Mouse (Mus musculus) lung, embryonic 14.5 days (tissue): ENCODE results near the gene Tdg. TPM values are rescaled to one million over a fixed set of nuclear protein-coding genes. Genes with fewer than 3 reads are reported as not detected.
"Not testable (repeated sequence)": the region's sequence is repeated elsewhere in the genome, so short reads cannot be mapped to it uniquely, and the experiment has no call there.

Experiments
- ATAC-seq: fragments of 200-750 bp; cut with Nextera tagmentation; 2 replicates; pipeline ENCODE4 v1.8.0; 2017; ENCODE audit warnings: mild to moderate bottlenecking, moderate TSS enrichment, moderate library complexity; ENCODE audit not compliant: insufficient read depth
- DNase-seq: peaks from one replicate; pipeline ENCODE4 v3.0.0-alpha.2; 2015
- H3K27ac ChIP-seq: fragments of 300-500 bp; sonication (generic); 2 replicates; pipeline ENCODE4 v1.5.1; 2014; ENCODE audit warnings: low read depth, mild to moderate bottlenecking, moderate library complexity
- H3K27me3 ChIP-seq: fragments of 300-500 bp; sonication (generic); 2 replicates; pipeline ENCODE4 v1.6.1; 2014; ENCODE audit warnings: low read length, control low read depth; ENCODE audit not compliant: insufficient read depth
- H3K36me3 ChIP-seq: fragments of 300-500 bp; sonication (generic); 2 replicates; pipeline ENCODE4 v1.6.1; 2014; ENCODE audit warnings: control low read depth; ENCODE audit not compliant: insufficient read depth
- H3K4me1 ChIP-seq: fragments of 300-500 bp; sonication (generic); 2 replicates; pipeline ENCODE4 v1.6.1; 2014; ENCODE audit warnings: antibody characterized with exemption, control low read depth; ENCODE audit not compliant: insufficient read depth
- H3K4me2 ChIP-seq: fragments of 300-500 bp; sonication (generic); 2 replicates; pipeline ENCODE4 v1.6.1; 2014; ENCODE audit warnings: mild to moderate bottlenecking
- H3K4me3 ChIP-seq: fragments of 300-500 bp; sonication (generic); 2 replicates; pipeline ENCODE4 v1.5.1; 2014; ENCODE audit warnings: low read depth, low read length
- H3K9ac ChIP-seq: fragments of 300-500 bp; sonication (generic); 2 replicates; pipeline ENCODE4 v1.6.1; 2014
- H3K9me3 ChIP-seq: fragments of 300-500 bp; sonication (generic); 2 replicates; pipeline ENCODE4 v1.6.1; 2016; ENCODE audit warnings: low read depth, low read length, control low read depth
- CTCF ChIP-seq: IDR thresholded peaks from 2 replicates; pipeline ENCODE4 v1.5.1; 2016; ENCODE audit warnings: antibody characterized with exemption, low read depth
- whole genome bisulfite sequencing: fragments of 180-500 bp; shearing (Covaris S2); extraction: QIAGEN DNeasy Blood & Tissue Kit; methylation state at CpG from one replicate; pipeline ENCODE4 v1.1.7; 2014; 5-methylcytosine and 5-hydroxymethylcytosine counted together
- polyA plus RNA-seq: library from polyadenylated mRNA; unstranded; fragments of >200 nt; fragmentation: Nextera tagmentation; extraction: Ambion mirVana; gene quantifications from 2 replicates; pipeline ENCODE4 v1.2.1, GENCODE M21; 2014

The Tdg gene
- polyA plus RNA-seq: 174 and 176 TPM in 2 replicates

DNA sequence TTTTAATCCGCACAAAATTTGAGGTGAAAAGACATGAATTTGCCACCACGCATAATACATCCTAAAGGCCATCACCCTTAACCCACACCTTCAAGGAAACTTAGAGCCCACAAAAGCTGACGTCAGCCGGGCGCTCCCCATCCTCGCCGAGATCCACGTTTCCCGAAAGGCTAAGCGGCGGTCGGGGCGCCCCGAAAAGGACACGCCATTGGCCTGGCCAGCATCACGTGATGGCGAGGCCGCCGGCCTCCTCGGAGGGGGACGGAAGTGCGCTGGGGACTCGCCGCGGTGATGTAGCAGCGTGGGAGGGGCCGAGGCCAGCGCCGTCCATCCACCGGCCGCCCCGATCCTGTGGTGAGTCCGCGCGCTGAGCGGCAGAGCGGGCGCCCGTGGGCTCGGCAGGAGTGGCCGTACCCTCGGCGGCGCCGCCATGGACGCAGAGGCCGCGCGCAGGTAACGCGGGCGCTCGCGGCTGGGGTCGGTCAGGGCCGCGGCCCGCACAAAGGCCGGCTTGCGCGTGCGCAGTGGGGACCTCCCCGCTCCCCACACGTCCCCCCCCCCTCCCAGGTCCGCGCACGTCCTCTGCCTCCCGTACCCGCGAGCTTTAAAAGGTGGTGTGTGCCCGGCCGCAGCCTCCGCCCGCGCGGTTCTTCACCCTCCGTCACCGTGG, at the start of gene Tdg:
Gene Tdg, plus strand, starts transcription at position 243 of the 670 bp plus-strand sequence.
- H3K4me3 ChIP-seq: peak within 1 kb of the TSS; percentile 77
- H3K9me3 ChIP-seq, H3K4me1 ChIP-seq, H3K27me3 ChIP-seq: not testable (repeated sequence)
- 0% methylated on average over 69 of the region's 78 CpGs for WGBS
- peak within 1 kb of the TSS; percentile 84 for H3K4me2 ChIP-seq
- peak within 1 kb of the TSS; percentile 89 for H3K27ac ChIP-seq
- peaks cover 15% of the 10 kb centered on the region for H3K36me3 ChIP-seq
- DNase-seq (peak; percentile 98), ATAC-seq (peak; percentile 97)
- H3K9ac ChIP-seq: peak within 1 kb of the TSS; percentile 88

DNA sequence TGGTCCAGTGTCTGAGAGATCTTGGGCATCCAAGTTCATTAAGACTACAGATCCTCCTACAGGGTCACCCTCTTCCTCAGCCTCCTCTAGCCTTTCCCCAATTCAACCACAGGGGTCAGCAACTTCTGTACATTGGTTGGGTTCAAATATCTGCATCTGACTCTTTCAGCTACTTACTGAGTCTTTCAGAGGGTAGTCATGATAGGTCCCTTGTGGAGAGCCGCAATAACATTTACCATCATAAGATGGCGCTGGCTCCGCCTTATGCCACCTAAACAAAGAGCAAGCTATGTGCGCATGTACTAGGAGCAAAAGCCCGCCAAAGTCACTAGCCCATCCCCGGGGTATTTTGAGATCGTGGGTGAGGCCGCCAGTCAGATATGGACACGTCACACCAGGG, 40.0 kb upstream of the Tdg start:
- not testable (repeated sequence) for H3K4me1 ChIP-seq, H3K9me3 ChIP-seq, DNase-seq, H3K4me2 ChIP-seq, H3K9ac ChIP-seq, H3K36me3 ChIP-seq, ATAC-seq, H3K4me3 ChIP-seq, H3K27me3 ChIP-seq, H3K27ac ChIP-seq
- 78% methylated on average over 9 of the region's 9 CpGs for WGBS

DNA sequence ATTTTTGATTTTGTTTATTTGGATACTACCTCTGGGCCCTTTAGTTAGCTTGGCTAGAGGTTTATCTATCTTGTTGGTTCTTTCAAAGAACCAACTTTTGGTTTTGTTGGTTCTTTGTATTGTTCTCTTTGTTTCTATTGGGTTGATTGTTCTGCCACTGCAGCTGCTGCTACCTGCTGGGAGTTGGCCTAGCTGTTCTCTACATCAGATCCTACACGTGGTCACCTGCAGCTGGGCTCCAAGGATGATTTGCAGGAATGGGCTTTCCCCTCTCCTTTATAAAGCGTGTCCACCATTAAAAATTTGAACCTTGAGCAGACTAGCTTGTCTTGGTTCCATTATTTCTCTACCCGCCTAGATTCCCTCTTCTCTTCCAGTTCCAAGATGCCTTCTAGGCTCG, 35.2 kb upstream of the Tdg start:
- ATAC-seq, H3K4me3 ChIP-seq, H3K4me1 ChIP-seq, H3K4me2 ChIP-seq, DNase-seq, H3K9ac ChIP-seq, H3K9me3 ChIP-seq, H3K27me3 ChIP-seq, H3K36me3 ChIP-seq, H3K27ac ChIP-seq: not testable (repeated sequence)
- WGBS: 69% methylated on average over 4 of the region's 4 CpGs

DNA sequence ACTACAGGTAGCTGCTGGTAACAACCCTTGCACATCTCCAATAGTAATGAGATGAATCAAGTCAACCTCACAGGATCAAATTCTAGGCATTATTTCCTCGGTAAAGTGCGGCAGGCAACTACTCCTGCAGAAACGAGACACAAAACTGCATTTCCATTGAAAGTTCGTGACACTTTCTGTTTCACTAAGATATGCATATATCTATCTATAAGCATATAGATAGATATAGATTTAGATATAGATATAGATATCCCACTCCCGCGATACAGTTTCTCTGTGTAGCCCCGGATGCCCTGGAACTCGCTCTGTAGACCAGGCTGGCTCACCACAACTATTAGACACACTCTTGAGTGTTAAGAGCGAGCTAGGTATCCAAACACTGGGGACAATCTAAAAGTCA, 7.4 kb upstream of the Tdg start:
- no peaks in the 10 kb centered on the region for H3K36me3 ChIP-seq
- H3K27me3 ChIP-seq: no peaks in the 10 kb centered on the region
- H3K9me3 ChIP-seq: no peaks in the 10 kb centered on the region
- 0 out of 2 replicates have a peak, but pooled peaks have one; percentile 20 for ATAC-seq
- peak overlapping the region; percentile 69 for H3K4me2 ChIP-seq
- WGBS: 27% methylated on average over 9 of the region's 9 CpGs
- TF ChIP-seq CTCF: no peak
- H3K9ac ChIP-seq: peak overlapping the region; percentile 71
- H3K27ac ChIP-seq: no peak overlapping the region
- H3K4me3 ChIP-seq: peak overlapping the region; percentile 68
- no peaks in the 10 kb centered on the region for H3K4me1 ChIP-seq
- DNase-seq: peak; percentile 2

DNA sequence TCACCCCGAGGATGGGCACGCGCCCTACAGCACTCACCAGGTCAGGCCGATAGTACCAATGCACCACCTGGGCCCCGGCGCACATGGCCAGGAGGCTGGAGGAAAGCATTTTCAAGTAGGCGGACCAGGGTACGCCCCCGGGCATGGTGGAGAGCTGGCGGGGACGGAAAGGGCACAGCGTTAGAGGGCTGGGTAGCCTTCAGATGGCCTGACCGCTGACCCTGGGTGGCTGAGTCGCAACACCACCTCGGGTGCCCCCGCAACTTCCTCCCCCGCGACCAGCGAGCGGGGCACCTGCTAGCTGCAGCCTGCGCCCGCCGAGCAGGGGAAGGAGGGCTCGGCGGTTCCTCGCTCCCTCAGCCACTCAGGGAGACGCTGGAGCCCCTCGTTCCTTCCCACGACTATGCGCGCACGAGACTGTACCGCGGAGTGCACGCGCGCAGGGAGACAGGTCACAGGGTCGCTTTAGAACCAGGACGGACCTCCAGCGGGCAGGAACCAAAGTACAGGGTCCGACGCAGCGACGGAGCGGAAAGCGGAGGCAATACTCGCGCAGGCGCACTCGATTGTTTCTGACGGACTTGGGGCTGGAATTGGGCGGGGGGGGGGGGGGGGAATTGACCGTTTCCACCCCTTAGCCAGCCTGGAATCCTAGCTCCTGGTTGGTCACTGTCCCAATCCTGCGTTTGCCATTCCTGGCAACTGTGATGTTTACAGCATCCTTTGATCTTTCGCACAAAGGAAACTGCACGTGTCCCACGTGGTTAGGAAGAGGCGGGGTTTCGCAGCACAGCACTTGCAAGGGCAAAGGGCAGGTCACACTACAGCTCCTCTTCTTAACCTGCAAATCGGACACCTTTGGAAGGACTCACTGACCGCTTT, 6.7 kb upstream of the Tdg start, which contains the start of gene 1190007I07Rik:
Gene 1190007I07Rik, minus strand, starts transcription at position 558 of the 882 bp plus-strand sequence.
- H3K27ac ChIP-seq: peak within 1 kb of the TSS; percentile 70
- peak; percentile 43; the same call in 1 of the 2 replicates for TF ChIP-seq CTCF
- under 1% methylated on average over 60 of the region's 61 CpGs for WGBS
- H3K4me2 ChIP-seq: peak within 1 kb of the TSS; percentile 69
- peak within 1 kb of the TSS; percentile 68 for H3K4me3 ChIP-seq
- H3K4me1 ChIP-seq: no peaks in the 10 kb centered on the region
- H3K27me3 ChIP-seq: no peaks in the 10 kb centered on the region
- DNase-seq (peak; percentile 97), ATAC-seq (peak; percentile 92)
- peak within 1 kb of the TSS; percentile 71 for H3K9ac ChIP-seq
- no peaks in the 10 kb centered on the region for H3K36me3 ChIP-seq
- no peaks in the 10 kb centered on the region for H3K9me3 ChIP-seq

DNA sequence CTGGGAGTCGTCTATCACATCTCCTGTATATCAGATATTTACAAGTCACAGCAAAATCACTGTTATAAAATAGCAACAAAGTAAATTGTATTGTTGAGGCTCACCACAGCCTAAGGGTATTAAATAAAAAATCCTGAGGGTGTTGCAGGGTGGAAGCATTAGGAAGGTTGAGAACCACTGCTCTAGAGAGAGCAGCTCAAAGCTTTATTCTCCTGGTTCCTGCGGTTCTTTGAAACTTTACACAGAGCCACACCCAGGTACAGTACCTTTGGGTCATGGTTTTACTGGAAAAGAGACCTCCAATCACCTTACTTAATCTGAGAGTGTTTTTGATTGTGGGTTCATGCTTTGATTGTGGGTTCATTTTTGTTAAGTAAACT, 6.1 kb upstream of the Tdg start:
- ATAC-seq: peak; percentile 14; the same call in 1 of the 2 replicates
- not testable (repeated sequence) for H3K27me3 ChIP-seq, DNase-seq, H3K36me3 ChIP-seq, H3K4me1 ChIP-seq, H3K9me3 ChIP-seq
- WGBS: 8% methylated on average over 2 of the region's 2 CpGs
- Histone ChIP-seq H3K9ac (peak overlapping the region; percentile 71), H3K27ac (peak overlapping the region; percentile 70; the same call in 1 of the 2 replicates), H3K4me2 (peak overlapping the region; percentile 69), H3K4me3 (peak overlapping the region; percentile 68)

DNA sequence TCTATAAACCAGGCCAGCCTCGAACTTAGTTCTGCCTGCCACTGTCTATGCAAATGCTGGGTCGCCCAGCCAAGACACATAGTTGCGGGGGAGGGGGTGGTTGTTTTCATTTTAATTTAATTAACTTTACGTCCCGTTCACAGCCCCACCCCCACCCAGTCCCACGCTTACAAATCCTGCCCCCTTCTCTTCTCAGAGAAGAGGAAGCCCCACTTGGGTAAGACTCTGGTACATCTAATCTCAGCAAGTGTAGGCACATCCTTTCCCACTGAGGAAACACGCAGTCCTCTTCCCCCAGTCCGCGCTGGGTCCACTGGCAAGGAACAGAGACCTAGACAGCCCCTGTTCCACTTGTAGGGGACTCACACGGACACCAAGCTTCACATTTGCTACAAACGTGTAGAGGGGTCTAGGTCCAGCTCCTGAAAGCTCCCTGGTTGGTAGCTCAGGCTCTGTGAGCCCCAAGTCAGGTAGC, 480 bp upstream of the Tdg start:
- 5% methylated on average over 11 of the region's 11 CpGs for WGBS
- H3K27me3 ChIP-seq: no peaks in the 10 kb centered on the region
- 0 out of 2 replicates have a peak, but pooled peaks cover 6% of the 10 kb centered on the region for H3K4me1 ChIP-seq
- H3K9ac ChIP-seq: peak overlapping the region; percentile 88
- H3K36me3 ChIP-seq: peaks cover 14% of the 10 kb centered on the region
- peaks cover 4% of the 10 kb centered on the region; the same call in 1 of the 2 replicates for H3K9me3 ChIP-seq
- TF ChIP-seq CTCF: no peak
- DNase-seq (no peak), ATAC-seq (no peak; the same call in none of the 2 replicates)
- peak overlapping the region; percentile 75 for H3K4me2 ChIP-seq
- peak overlapping the region; percentile 89 for H3K27ac ChIP-seq
- H3K4me3 ChIP-seq: peak overlapping the region; percentile 77
